Mouse (Mus musculus) adrenal gland, postnatal 4 days (tissue): ENCODE measurements around the gene Stat1. TPM values are rescaled to one million over a fixed set of nuclear protein-coding genes. Genes with fewer than 3 reads are reported as not detected.

ENCODE experiments used
- DNase-seq, 2 experiments: peaks; one replicate each; pipeline ENCODE4 v3.0.0; 2021 to 2022; ENCODE audit warnings: low spot score in 2 of 2, mixed read lengths in 2 of 2
- total RNA-seq, 2 experiments: library from RNA; stranded (reverse); gene quantifications; 2 replicates each; pipeline ENCODE4 v1.2.3; 2021

Gene Stat1
- total RNA-seq, 2 experiments from 2014 or later = 47.3 to 61.6 TPM

GRCm38 (mm10) chr1:52158490-52159381 lies 39.5 kb downstream of the Stat1 start:
- DNase-seq = no peak

GRCm38 (mm10) chr1:52161151-52161550 lies 41.9 kb downstream of the Stat1 start:
- DNase-seq = no peak

- DNase-seq = no peak
These were observed 44.6 kb downstream of the Stat1 start for GRCm38 (mm10) chr1:52163707-52164457.

GRCm38 (mm10) chr1:52166652-52167220 lies 47.5 kb downstream of the Stat1 start:
- no peak for DNase-seq

- DNase-seq = no peak
These were observed 50.8 kb downstream of the Stat1 start for GRCm38 (mm10) chr1:52170057-52170456.

- DNase-seq = no peak
These were observed 51.5 kb downstream of the Stat1 start for GRCm38 (mm10) chr1:52170747-52171146.

GRCm38 (mm10) chr1:52171271-52171670 lies 52.0 kb downstream of the Stat1 start:
- DNase-seq = no peak

- DNase-seq = no peak
These were observed 56.1 kb downstream of the Stat1 start for GRCm38 (mm10) chr1:52175321-52175720.

GRCm38 (mm10) chr1:52175983-52176382 lies 56.7 kb downstream of the Stat1 start:
- DNase-seq = no peak

GRCm38 (mm10) chr1:52176999-52177398 lies 57.8 kb downstream of the Stat1 start:
- DNase-seq = no peak

- no peak for DNase-seq
These were observed 60.8 kb downstream of the Stat1 start for GRCm38 (mm10) chr1:52179939-52180568.

GRCm38 (mm10) chr1:52181994-52182393 lies 62.8 kb downstream of the Stat1 start:
- no peak for DNase-seq

- no peak for DNase-seq
These were observed 63.8 kb downstream of the Stat1 start for GRCm38 (mm10) chr1:52182992-52183391.

Other genes starting within 250 kb of the Stat1 start
- gene Myo1b, start 203.4 kb upstream of the Stat1 start, total RNA-seq = 10 to 100 TPM; 79.8 to 88.2 TPM
- under 1 TPM; 0.65 to 0.67 TPM for gene Stat4, start 132.3 kb upstream of the Stat1 start, total RNA-seq
- gene Gls, start 113.8 kb downstream of the Stat1 start, total RNA-seq = 100 to 1,000 TPM; 101 to 119 TPM